Mouse (Mus musculus) granulocyte monocyte progenitor cell, adult 5-6 weeks (primary cell): Measurements from ENCODE around the gene Tmem245. TPM values are rescaled to one million over a fixed set of nuclear protein-coding genes. Genes with fewer than 3 reads are reported as not detected.

Experiments used
- ATAC-seq: replicated peaks from 2 replicates; pipeline ENCODE4 v1.8.0; 2016; ENCODE audit warnings: mild to moderate bottlenecking, moderate TSS enrichment, inconsistent platforms; ENCODE audit not compliant: poor library complexity, severe bottlenecking
- total RNA-seq, 2 experiments: library from RNA; stranded (forward) in 1 of 2; stranded (reverse) in 1 of 2; fragments of 200-712, 200-1000 nt in 1 of 2; fragments of >200 nt in 1 of 2; fragmentation: Nextera tagmentation in 1 of 2; gene quantifications; 2 replicates each; pipeline ENCODE4 v1.2.3; 2014 to 2017

Tmem245 gene
- 16.3 and 18.2 TPM in 2 replicates for total RNA-seq (2014; fragmentation: Nextera tagmentation)
- 9.9 and 10.1 TPM in 2 replicates for total RNA-seq (2017)

- ATAC-seq = peak; percentile 98
Measured at GRCm38 (mm10) chr4:56946641-56947640, at the start of gene Tmem245. Gene Tmem245 (minus strand): TSS chr4:56947437.

GRCm38 (mm10) chr4:56993331-56993730 is 46.1 kb upstream of the Tmem245 start:
- peak; percentile 71 for ATAC-seq

GRCm38 (mm10) chr4:56991951-56992350 is 44.7 kb upstream of the Tmem245 start:
- no peak for ATAC-seq

GRCm38 (mm10) chr4:56990215-56990584 is 43.0 kb upstream of the Tmem245 start, which contains the start of gene Frrs1l:
Gene Frrs1l (minus strand): TSS chr4:56990391.
- ATAC-seq = no peak

GRCm38 (mm10) chr4:56989431-56990214 is 42.4 kb upstream of the Tmem245 start:
- no peak for ATAC-seq

- ATAC-seq = no peak
Measured at GRCm38 (mm10) chr4:56965586-56966179, 18.4 kb upstream of the Tmem245 start.

GRCm38 (mm10) chr4:56963687-56964086 is 16.4 kb upstream of the Tmem245 start:
- no peak for ATAC-seq

- no peak for ATAC-seq
Measured at GRCm38 (mm10) chr4:56961320-56961925, 14.2 kb upstream of the Tmem245 start.

GRCm38 (mm10) chr4:56957518-56957917 is 10.3 kb upstream of the Tmem245 start:
- no peak for ATAC-seq

- no peak for ATAC-seq
Measured at GRCm38 (mm10) chr4:56953235-56953634, 6.0 kb upstream of the Tmem245 start.

GRCm38 (mm10) chr4:56951701-56952100 is 4.5 kb upstream of the Tmem245 start:
- ATAC-seq = no peak

GRCm38 (mm10) chr4:56949494-56949893 is 2.3 kb upstream of the Tmem245 start:
- ATAC-seq = no peak

- ATAC-seq = no peak
Measured at GRCm38 (mm10) chr4:56946180-56946579, 1.1 kb downstream of the Tmem245 start.

- no peak for ATAC-seq
Measured at GRCm38 (mm10) chr4:56944286-56944685, 3.0 kb downstream of the Tmem245 start.

GRCm38 (mm10) chr4:56943258-56943657 is 4.0 kb downstream of the Tmem245 start:
- no peak for ATAC-seq

- ATAC-seq = no peak
Measured at GRCm38 (mm10) chr4:56942567-56942966, 4.7 kb downstream of the Tmem245 start.

GRCm38 (mm10) chr4:56941481-56941880 is 5.8 kb downstream of the Tmem245 start:
- no peak for ATAC-seq

GRCm38 (mm10) chr4:56937136-56937535 is 10.1 kb downstream of the Tmem245 start:
- ATAC-seq = no peak

- ATAC-seq = no peak
Measured at GRCm38 (mm10) chr4:56935327-56935726, 11.9 kb downstream of the Tmem245 start.

- no peak for ATAC-seq
Measured at GRCm38 (mm10) chr4:56933154-56933553, 14.1 kb downstream of the Tmem245 start.
